Mouse (Mus musculus) CH12.LX (cell line): ENCODE results near the gene Lime1. TPM values are rescaled to one million over a fixed set of nuclear protein-coding genes. Genes with fewer than 3 reads are reported as not detected.

Experiments
- DNase-seq: peaks from one replicate; pipeline ENCODE4 v3.0.0-alpha.2; 2013; ENCODE audit errors: extremely low read depth
- H3K27ac ChIP-seq: 2 replicates; pipeline ENCODE4 v1.5.1; 2012; ENCODE audit warnings: low read depth, mild to moderate bottlenecking, control low read depth, moderate library complexity; ENCODE audit not compliant: insufficient read depth
- H3K27me3 ChIP-seq: replicated peaks from 2 replicates; pipeline ENCODE3; 2012; ENCODE audit warnings: inconsistent platforms
- H3K36me3 ChIP-seq, 2 experiments: replicated peaks in 1 of 2; 2 replicates each; pipeline versions ENCODE3 to v1.6.1; 2012; ENCODE audit warnings: inconsistent platforms in 1 of 2, low read length in 1 of 2, mild to moderate bottlenecking in 1 of 2, mixed read lengths in 1 of 2, moderate library complexity in 1 of 2; ENCODE audit not compliant: control insufficient read depth in 1 of 2, insufficient read depth in 1 of 2
- H3K4me1 ChIP-seq, 2 experiments: 2 replicates each; pipeline ENCODE4 v1.6.1; 2012; ENCODE audit warnings: inconsistent platforms in 1 of 2, moderate library complexity in 1 of 2; ENCODE audit not compliant: insufficient read depth in 2 of 2, control insufficient read depth in 1 of 2
- H3K4me2 ChIP-seq: 2 replicates; pipeline ENCODE4 v1.6.1; 2012; ENCODE audit warnings: low read depth, mild to moderate bottlenecking, control low read depth; ENCODE audit not compliant: poor library complexity, insufficient read depth, severe bottlenecking
- H3K4me3 ChIP-seq, 3 experiments: fragments of 150-350 bp in 1 of 3; sonication (generic) in 1 of 3; replicated peaks in 1 of 3; 2 replicates each; pipeline versions ENCODE3 to v1.5.1; 2011 to 2012; ENCODE audit warnings: low read depth in 2 of 3, low read length in 2 of 3, mild to moderate bottlenecking in 2 of 3, moderate library complexity in 2 of 3, control low read depth in 1 of 3, improper control_type of control experiment in 1 of 3, inconsistent platforms in 1 of 3, mixed read lengths in 1 of 3; ENCODE audit not compliant: poor library complexity in 1 of 3
- H3K79me2 ChIP-seq: replicated peaks from 2 replicates; pipeline ENCODE4 v1.6.1; 2012; ENCODE audit warnings: mild to moderate bottlenecking, moderate library complexity; ENCODE audit not compliant: control insufficient read depth, poor library complexity, insufficient read depth, severe bottlenecking; ENCODE audit errors: extremely low read depth
- H3K9ac ChIP-seq: 2 replicates; pipeline ENCODE4 v1.6.1; 2012; ENCODE audit warnings: low read depth, mild to moderate bottlenecking, control low read depth, moderate library complexity; ENCODE audit not compliant: insufficient read depth
- H3K9me3 ChIP-seq: replicated peaks from 2 replicates; pipeline ENCODE3; 2012; ENCODE audit warnings: low read length, inconsistent platforms, mixed read lengths
- BHLHE40 ChIP-seq: IDR thresholded peaks from 2 replicates; pipeline ENCODE4 v1.6.1; 2011; ENCODE audit warnings: mild to moderate bottlenecking, low read depth, low read length, improper control_type of control experiment
- CHD2 ChIP-seq: IDR thresholded peaks from 2 replicates; pipeline ENCODE4 v1.6.1; 2011; ENCODE audit warnings: low read length, improper control_type of control experiment
- E2F4 ChIP-seq: IDR thresholded peaks from 2 replicates; pipeline ENCODE4 v1.6.1; 2011; ENCODE audit warnings: low read depth, low read length, improper control_type of control experiment; ENCODE audit not compliant: insufficient replicate concordance
- ELF1 ChIP-seq: IDR thresholded peaks from 2 replicates; pipeline ENCODE4 v1.6.1; 2014; ENCODE audit warnings: low read depth, mild to moderate bottlenecking, inconsistent platforms, low read length, improper control_type of control experiment
- ETS1 ChIP-seq: conservative IDR thresholded peaks from 2 replicates; pipeline ENCODE4 v1.6.1; 2012; ENCODE audit warnings: low read depth, mild to moderate bottlenecking, inconsistent platforms, low read length, improper control_type of control experiment, moderate library complexity
- HCFC1 ChIP-seq: IDR thresholded peaks from 2 replicates; pipeline ENCODE4 v1.6.1; 2012; ENCODE audit warnings: low read depth, mild to moderate bottlenecking, inconsistent platforms, low read length, improper control_type of control experiment
- JUN ChIP-seq: IDR thresholded peaks from 2 replicates; pipeline ENCODE4 v1.6.1; 2011; ENCODE audit warnings: low read depth, mild to moderate bottlenecking, low read length, improper control_type of control experiment, moderate library complexity; ENCODE audit not compliant: insufficient read depth
- MAX ChIP-seq: IDR thresholded peaks from 2 replicates; pipeline ENCODE4 v1.6.1; 2011; ENCODE audit warnings: low read length, improper control_type of control experiment
- MAZ ChIP-seq: IDR thresholded peaks from 2 replicates; pipeline ENCODE4 v1.6.1; 2012; ENCODE audit warnings: low read depth, mild to moderate bottlenecking, inconsistent platforms, low read length, improper control_type of control experiment, moderate library complexity
- MEF2A ChIP-seq: IDR thresholded peaks from 2 replicates; pipeline ENCODE4 v1.6.1; 2014; ENCODE audit warnings: low read depth, mild to moderate bottlenecking, inconsistent platforms, low read length, improper control_type of control experiment, borderline replicate concordance
- MXI1 ChIP-seq: IDR thresholded peaks from 2 replicates; pipeline ENCODE4 v1.6.1; 2011; ENCODE audit warnings: mild to moderate bottlenecking, low read depth, low read length, improper control_type of control experiment
- NELFE ChIP-seq: IDR thresholded peaks from 2 replicates; pipeline ENCODE4 v1.6.1; 2011; ENCODE audit warnings: low read depth, low read length, improper control_type of control experiment
- NRF1 ChIP-seq: IDR thresholded peaks from 2 replicates; pipeline ENCODE4 v1.6.1; 2014; ENCODE audit warnings: low read depth, mild to moderate bottlenecking, inconsistent platforms, low read length, improper control_type of control experiment, moderate library complexity
- PAX5 ChIP-seq: IDR thresholded peaks from 2 replicates; pipeline ENCODE4 v1.6.1; 2012; ENCODE audit warnings: low read length, inconsistent platforms, mixed read lengths
- POLR2AphosphoS2 ChIP-seq: IDR thresholded peaks from 2 replicates; pipeline ENCODE4 v1.6.1; 2011; ENCODE audit warnings: low read depth, low read length, improper control_type of control experiment
- SMC3 ChIP-seq: IDR thresholded peaks from 2 replicates; pipeline ENCODE4 v1.6.1; 2011; ENCODE audit warnings: low read depth, low read length, improper control_type of control experiment
- TBP ChIP-seq: conservative IDR thresholded peaks from 2 replicates; pipeline ENCODE4 v1.6.1; 2011; ENCODE audit warnings: low read depth, low read length, improper control_type of control experiment
- TCF12 ChIP-seq: IDR thresholded peaks from 2 replicates; pipeline ENCODE4 v1.6.1; 2014; ENCODE audit warnings: low read depth, mild to moderate bottlenecking, inconsistent platforms, low read length, improper control_type of control experiment
- UBTF ChIP-seq: IDR thresholded peaks from 2 replicates; pipeline ENCODE4 v1.6.1; 2012; ENCODE audit warnings: low read depth, mild to moderate bottlenecking, inconsistent platforms, low read length, improper control_type of control experiment, moderate library complexity
- USF1 ChIP-seq: IDR thresholded peaks from 2 replicates; pipeline ENCODE4 v1.6.1; 2014; ENCODE audit warnings: low read depth, mild to moderate bottlenecking, inconsistent platforms, low read length, improper control_type of control experiment
- ZC3H11A ChIP-seq: IDR thresholded peaks from 2 replicates; pipeline ENCODE4 v1.6.1; 2012; ENCODE audit warnings: low read depth, mild to moderate bottlenecking, inconsistent platforms, low read length, improper control_type of control experiment
- ZKSCAN1 ChIP-seq: IDR thresholded peaks from 2 replicates; pipeline ENCODE4 v1.6.1; 2012; ENCODE audit warnings: low read depth, inconsistent platforms, low read length, improper control_type of control experiment, borderline replicate concordance
- ZMIZ1 ChIP-seq: IDR thresholded peaks from 2 replicates; pipeline ENCODE4 v1.6.1; 2012; ENCODE audit warnings: low read depth, mild to moderate bottlenecking, inconsistent platforms, low read length, improper control_type of control experiment
- dilution Hi-C: fragments of 300-500 bp; cut with MboI; formaldehyde crosslinking; loops from 2 replicates; pipeline ENCODE4 v1.14.3; 2020; ENCODE audit warnings: low sequenced_read_pairs; ENCODE audit not compliant: extremely low pct_unique_long_range_greater_than_20kb, extremely low pct_ligation_motif_present
- in situ Hi-C: fragments of 300-500 bp; cut with MboI; formaldehyde crosslinking; loops from 3 replicates; pipeline ENCODE4 v1.14.3; 2019; ENCODE audit warnings: low sequenced_read_pairs, low pct_ligation_motif_present, low pct_unique_long_range_greater_than_20kb, mixed read lengths
- polyA plus RNA-seq: library from polyadenylated mRNA; unstranded; fragments of >175 nt; gene quantifications from 2 replicates; pipeline ENCODE4 v1.2.1, GENCODE M21; 2012; ENCODE audit warnings: low read depth; ENCODE audit not compliant: insufficient read length
- total RNA-seq, 2 experiments: library from RNA; depleted of rRNA; stranded (reverse); fragments of 300-350 nt in 1 of 2; fragments of >200 nt in 1 of 2; gene quantifications; 2 replicates each; pipeline ENCODE4 v1.2.3; 2012 to 2014

The Lime1 gene
- total and polyA plus RNA-seq, 3 experiments: 59.7 to 70.7 (median 61.5) TPM

DNA sequence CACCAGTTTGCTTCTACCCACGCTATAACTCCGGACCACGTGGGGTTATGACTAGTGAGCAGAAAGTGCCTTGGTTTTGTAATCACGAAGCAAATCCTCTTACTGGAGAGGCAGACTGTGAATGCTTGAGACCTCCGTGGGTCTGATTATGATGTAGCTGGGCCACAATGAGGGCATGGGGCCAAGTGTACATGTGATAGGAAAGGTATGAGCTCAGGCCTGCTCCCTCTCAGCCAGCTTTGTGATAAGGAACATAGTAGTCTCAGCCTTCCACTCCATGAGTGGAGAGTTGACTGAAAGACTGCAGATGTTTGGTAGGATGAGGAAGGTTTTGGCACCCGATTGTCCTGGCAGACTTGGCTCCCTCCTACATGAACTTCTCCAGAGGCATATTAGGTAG is 37.1 kb upstream of the Lime1 start:
- TF ChIP-seq UBTF (no peak), ELF1 (no peak), E2F4 (no peak), NRF1 (no peak), BHLHE40 (no peak), ZKSCAN1 (no peak), ZC3H11A (no peak), HCFC1 (no peak), USF1 (no peak), MEF2A (no peak), ETS1 (no peak), MAX (no peak), JUN (no peak), CHD2 (no peak), NELFE (no peak), PAX5 (no peak), SMC3 (no peak), MAZ (no peak), TBP (no peak), MXI1 (no peak)
- H3K4me1 ChIP-seq: no peaks in the 10 kb centered on the region
- H3K27me3 ChIP-seq: no peaks in the 10 kb centered on the region
- DNase-seq: no peak
- H3K36me3 ChIP-seq: peaks cover 68 to 89% of the 10 kb centered on the region in 2 experiments
- no peak overlapping the region for H3K27ac ChIP-seq
- H3K9me3 ChIP-seq: no peaks in the 10 kb centered on the region
- H3K4me3 ChIP-seq: no peak overlapping the region
- H3K79me2 ChIP-seq: no peaks in the 10 kb centered on the region
- H3K4me2 ChIP-seq: no peak overlapping the region
- dilution Hi-C loops (no loop called here), in situ Hi-C loops (no loop called here)
- H3K9ac ChIP-seq: no peak overlapping the region

DNA sequence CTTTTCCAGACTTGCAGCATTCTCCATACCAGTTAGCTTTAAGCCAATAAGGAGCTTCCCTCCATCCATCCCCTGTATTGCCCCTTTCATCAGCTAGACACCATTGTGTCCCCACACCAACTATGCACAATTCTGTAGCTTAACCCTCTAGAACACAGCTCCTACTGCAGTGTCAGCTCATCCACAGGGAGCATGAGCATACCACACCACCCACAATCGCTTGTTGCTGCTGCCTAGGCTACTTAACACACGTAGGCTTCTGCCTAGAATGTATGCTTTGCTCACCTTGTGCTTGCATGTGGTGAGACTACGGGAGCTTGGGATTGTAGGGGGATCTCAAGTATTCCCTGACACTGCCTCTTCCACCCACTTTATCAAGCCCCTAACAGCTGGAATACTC is 23.1 kb upstream of the Lime1 start:
- H3K4me1 ChIP-seq: peaks cover 0 to under 1% of the 10 kb centered on the region in 2 experiments; a peak in 1 of 4 replicates
- no peaks in the 10 kb centered on the region for H3K9me3 ChIP-seq
- H3K4me3 ChIP-seq: no peak overlapping the region
- H3K27me3 ChIP-seq: no peaks in the 10 kb centered on the region
- no peak for DNase-seq
- no peak overlapping the region for H3K4me2 ChIP-seq
- H3K9ac ChIP-seq: no peak overlapping the region
- in situ Hi-C loops (loop anchor here (25.0 kb wide), 1 partner anchor 644 kb away; the partner anchor contains the start of genes Dido1 and Gid8), dilution Hi-C loops (no loop called here)
- H3K36me3 ChIP-seq: peaks cover 91 to 100% of the 10 kb centered on the region in 2 experiments
- no peak overlapping the region for H3K27ac ChIP-seq
- TF ChIP-seq TCF12: no peak
- peak; percentile 70; the same call in 1 of the 2 replicates for TF ChIP-seq POLR2AphosphoS2
- peak; percentile 36; the same call in 1 of the 2 replicates for TF ChIP-seq ZMIZ1
- no peaks in the 10 kb centered on the region for H3K79me2 ChIP-seq
